Mouse (Mus musculus) G1E (cell line): ENCODE data around the gene Higd1c.
"Not testable (repeated sequence)": the region's sequence is repeated elsewhere in the genome, so short reads cannot be mapped to it uniquely, and the experiment has no call there.

Experiments
- CTCF ChIP-seq: IDR thresholded peaks from 2 replicates; pipeline ENCODE4 v1.5.1; 2012; ENCODE audit warnings: low read depth, low read length, inconsistent platforms, mixed read lengths
- GATA1 ChIP-seq: IDR thresholded peaks from 2 replicates; pipeline ENCODE4 v1.6.1; 2012; ENCODE audit warnings: borderline replicate concordance, low read length, inconsistent platforms, mixed read lengths
- POLR2AphosphoS5 ChIP-seq: IDR thresholded peaks from 2 replicates; pipeline ENCODE4 v1.6.1; 2012; ENCODE audit warnings: low read depth, low read length, inconsistent platforms; ENCODE audit not compliant: insufficient replicate concordance
- TAL1 ChIP-seq: conservative IDR thresholded peaks from 2 replicates; pipeline ENCODE4 v1.6.1; 2012; ENCODE audit warnings: low read depth, low read length, inconsistent platforms, mixed read lengths

GRCm38 (mm10) chr15:100332077-100332961, 32.0 kb upstream of the Higd1c start:
- not testable (repeated sequence) for TF ChIP-seq CTCF, GATA1, POLR2AphosphoS5, TAL1
